Mouse (Mus musculus): ENCODE results near the gene Ptprs.

GRCm38 (mm10) chr17:56485118-56485517 lies 8.8 kb upstream of the Ptprs start:
- no peak for TF ChIP-seq TAL1 (IDR thresholded peaks at IDR 0.05; ENCODE audit: low read length)
- no peak for TF ChIP-seq MAZ (IDR thresholded peaks at IDR 0.05; ENCODE audit: low read depth, low read length)
- TF ChIP-seq E2F4 (IDR thresholded peaks at IDR 0.05; ENCODE audit: borderline replicate concordance, low read depth, low read length) = no peak
- no peak for TF ChIP-seq EP300 (IDR thresholded peaks at IDR 0.05; ENCODE audit: low read depth in 1 of 2, low read length in 2 of 2)
- no peak for TF ChIP-seq ZMIZ1 (IDR thresholded peaks at IDR 0.05; ENCODE audit: low read depth, low read length)
- no peak for TF ChIP-seq RCOR1 (IDR thresholded peaks at IDR 0.05; ENCODE audit: low read depth, low read length)
- no peak for TF ChIP-seq ZKSCAN1 (IDR thresholded peaks at IDR 0.05; ENCODE audit: low read depth, low read length)
- TF ChIP-seq MAFK (IDR thresholded peaks at IDR 0.05; ENCODE audit: borderline replicate concordance, low read depth, low read length) = no peak
- no peak for TF ChIP-seq USF2 (IDR thresholded peaks at IDR 0.05; ENCODE audit: borderline replicate concordance in 1 of 2, insufficient read depth in 1 of 2, low read depth in 1 of 2, low read length in 2 of 2)
